Mouse (Mus musculus) cortical plate, adult 2 months (tissue): Measurements from ENCODE around the gene Fibp.

ENCODE experiments used
- CTCF ChIP-seq: fragments of 200-500 bp; IDR thresholded peaks from 2 replicates; pipeline ENCODE4 v1.5.1; 2011; ENCODE audit warnings: mild to moderate bottlenecking, control low read depth, low read length; ENCODE audit not compliant: insufficient read depth; ENCODE audit errors: extremely low read depth
- POLR2A ChIP-seq: fragments of 200-500 bp; IDR thresholded peaks from 2 replicates; pipeline ENCODE4 v1.6.1; 2011; ENCODE audit warnings: mild to moderate bottlenecking, low read length, control low read depth; ENCODE audit not compliant: insufficient read depth; ENCODE audit errors: extremely low read depth

DNA sequence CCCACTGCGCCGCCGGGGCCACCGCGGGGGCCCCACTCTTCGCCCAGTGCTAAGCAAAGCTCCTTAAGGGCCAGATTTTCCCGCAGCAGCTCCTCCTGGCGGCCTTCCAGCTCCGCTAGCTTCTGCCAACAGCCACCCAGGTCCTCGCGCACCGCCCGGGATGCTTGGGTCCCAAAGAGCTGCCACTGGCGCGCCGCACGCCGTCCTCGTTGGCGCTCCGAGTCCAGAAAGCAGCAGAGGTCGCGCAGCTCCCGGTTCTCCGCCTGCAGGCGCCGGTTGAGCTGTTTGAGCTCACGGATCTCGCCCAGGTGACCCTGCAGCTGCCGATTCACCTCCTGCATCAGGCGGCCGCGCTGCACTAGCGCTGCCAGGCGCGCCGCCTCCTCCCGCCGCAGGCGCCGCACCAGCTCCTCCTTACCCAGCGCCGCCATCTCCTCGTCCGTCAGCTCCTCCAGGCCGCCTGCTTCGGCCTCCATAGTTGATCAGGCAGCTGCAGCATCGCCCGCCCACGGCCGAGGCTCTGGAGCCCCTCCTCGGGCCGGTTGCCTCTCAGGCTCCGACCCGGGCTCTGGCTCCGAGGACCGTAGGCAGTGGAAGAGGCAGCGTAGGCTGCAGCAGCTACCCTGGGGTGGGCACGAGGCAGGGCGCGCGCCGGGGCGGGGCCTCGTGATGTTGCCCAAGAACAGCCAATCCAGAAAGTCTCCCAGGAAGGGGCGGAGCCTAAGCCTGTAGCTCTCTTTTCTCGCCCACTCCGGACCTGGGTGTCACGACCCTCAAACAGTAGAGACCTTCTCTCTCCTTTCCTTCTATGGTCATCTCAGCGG, 3.3 kb upstream of the Fibp start:
- TF ChIP-seq CTCF (no peak), POLR2A (peak; percentile 91)
